Mouse (Mus musculus): Measurements from ENCODE around the gene Pdcd2.

Gene Pdcd2

GRCm38 (mm10) chr17:15498753-15499113 is 28.4 kb downstream of the Pdcd2 start:
- DNase-seq (ENCODE audit: low spot score), result peak; percentile 26

- DNase-seq (ENCODE audit: low spot score), result peak; percentile 88
Measured at GRCm38 (mm10) chr17:15497882-15498752, 29.0 kb downstream of the Pdcd2 start.

- no peak for DNase-seq (ENCODE audit: low spot score)
Measured at GRCm38 (mm10) chr17:15490542-15490941, 36.6 kb downstream of the Pdcd2 start.

- no peak for DNase-seq (ENCODE audit: low spot score)
Measured at GRCm38 (mm10) chr17:15472671-15473070, 54.4 kb downstream of the Pdcd2 start.

All from c-Kit-positive CD71-positive TER-119-positive erythroid progenitor cells, embryonic 14.5 days (primary cell).